Mouse (Mus musculus): ENCODE measurements around the gene Actr8. TPM values are rescaled to one million over a fixed set of nuclear protein-coding genes. Genes with fewer than 3 reads are reported as not detected.
A peak's percentile ranks its signal among the peaks of the same experiment; 100 is the strongest.

Gene Actr8
- total RNA-seq (2014; fragmentation: Nextera tagmentation) (28.3 and 35.6 TPM in 2 replicates), total RNA-seq (2017) (25.5 and 31.8 TPM in 2 replicates)

DNA sequence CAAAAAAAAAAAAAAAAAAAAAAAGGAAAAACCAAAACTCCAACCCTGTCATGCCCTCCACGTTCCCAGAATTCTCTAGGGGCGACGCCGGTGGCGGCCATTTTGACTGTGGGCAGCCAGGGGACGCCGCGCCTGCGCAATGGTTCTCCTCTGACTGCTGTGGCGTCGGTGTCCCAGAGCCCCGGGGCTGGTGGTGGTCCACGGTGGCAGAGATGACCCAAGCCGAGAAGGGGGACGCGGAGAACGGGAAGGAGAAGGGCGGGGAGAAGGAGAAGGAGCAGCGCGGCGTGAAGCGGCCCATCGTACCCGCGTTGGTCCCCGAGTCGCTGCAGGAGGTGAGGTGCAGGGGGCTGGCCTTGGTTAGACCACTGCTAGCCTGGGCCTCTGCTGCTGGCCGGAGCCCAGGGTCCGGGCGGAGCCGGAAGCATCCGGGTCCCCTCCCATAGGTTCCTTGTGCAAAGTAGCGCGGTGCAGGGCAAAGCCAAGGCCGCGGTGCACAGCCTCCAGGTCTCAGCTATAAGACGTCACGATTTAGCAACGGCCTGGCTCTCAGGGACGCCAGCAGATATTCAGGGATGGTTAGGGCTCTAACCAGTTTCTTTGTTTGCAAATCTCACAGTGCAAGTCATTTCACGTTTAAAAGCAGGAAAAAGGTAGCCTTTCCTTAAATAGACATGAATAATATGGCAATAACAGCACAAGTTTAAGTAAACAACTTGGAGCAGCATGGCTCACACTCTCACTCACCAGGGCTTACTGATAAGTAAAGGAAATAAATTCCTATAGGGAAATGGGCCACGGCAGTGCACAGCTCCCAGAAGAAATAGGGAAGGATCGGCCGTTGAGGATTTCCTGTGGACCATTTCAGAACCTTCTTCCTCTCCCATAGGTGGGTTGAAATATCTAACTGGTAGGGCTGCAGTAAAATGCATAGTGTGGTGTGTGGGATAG is at the start of gene Actr8:
Gene Actr8 (plus strand): TSS at position 84 of the 951 bp plus-strand sequence.
- peak; percentile 86 for ATAC-seq (replicated peaks; ENCODE audit: poor library complexity, severe bottlenecking)

DNA sequence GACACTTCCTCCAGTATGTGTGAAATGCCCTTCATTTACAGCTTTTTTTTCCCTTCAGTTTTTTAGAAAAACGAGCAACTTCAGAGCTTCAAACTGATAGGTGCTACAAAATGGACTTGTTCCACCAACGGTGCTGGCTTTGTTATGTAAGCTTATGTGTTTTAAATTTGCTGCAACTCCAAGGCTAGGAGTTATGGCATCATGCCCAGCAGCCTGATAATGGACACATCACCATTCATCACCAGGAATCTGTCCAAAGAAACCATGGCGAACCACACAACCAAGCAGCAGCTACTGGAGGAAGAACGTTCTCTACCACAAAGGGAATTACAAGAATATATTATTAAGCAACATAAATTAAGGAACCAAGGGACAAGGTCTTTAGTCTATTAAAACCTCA is 49.2 kb upstream of the Actr8 start:
- no peak for ATAC-seq (replicated peaks; ENCODE audit: poor library complexity, severe bottlenecking)

DNA sequence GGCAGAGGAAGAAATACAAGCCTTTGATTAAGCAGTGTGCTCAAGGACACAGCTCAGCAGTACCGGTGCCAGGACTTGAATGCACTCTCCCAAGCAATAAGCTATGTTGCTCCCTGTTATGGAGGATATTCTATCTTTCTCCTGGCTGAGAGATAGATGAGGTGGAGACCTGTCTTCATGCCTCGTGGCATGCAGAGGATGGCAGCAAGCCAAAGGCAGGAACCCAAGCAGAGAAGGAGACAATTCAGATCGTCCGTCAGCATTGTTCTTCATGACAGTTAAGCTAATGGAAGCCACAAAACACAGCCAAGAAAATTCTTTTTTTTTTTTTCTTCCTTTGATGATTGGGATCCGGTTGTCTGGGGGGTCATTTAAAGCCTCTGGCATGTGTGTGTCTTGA is 42.6 kb upstream of the Actr8 start:
- no peak for ATAC-seq (replicated peaks; ENCODE audit: poor library complexity, severe bottlenecking)

DNA sequence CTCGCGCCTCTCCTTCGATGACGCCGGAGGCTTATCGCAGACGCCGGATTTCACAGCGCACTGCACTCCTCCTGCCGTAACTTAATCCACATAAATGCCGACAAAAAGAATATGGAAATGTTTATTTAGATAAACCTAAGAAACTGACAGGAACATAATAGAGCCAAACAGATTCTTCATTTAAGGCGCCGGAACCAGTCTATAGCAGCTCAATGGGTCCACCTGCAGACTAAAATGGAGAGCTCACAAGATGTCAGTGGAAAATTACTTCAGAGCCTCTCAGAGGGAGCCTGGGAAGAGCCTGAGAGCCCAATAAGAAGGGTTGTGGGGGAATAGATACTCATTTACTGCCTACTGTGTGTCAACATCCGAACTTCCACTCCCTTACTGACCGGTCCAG is 40.7 kb upstream of the Actr8 start:
- ATAC-seq (replicated peaks; ENCODE audit: poor library complexity, severe bottlenecking) = no peak

DNA sequence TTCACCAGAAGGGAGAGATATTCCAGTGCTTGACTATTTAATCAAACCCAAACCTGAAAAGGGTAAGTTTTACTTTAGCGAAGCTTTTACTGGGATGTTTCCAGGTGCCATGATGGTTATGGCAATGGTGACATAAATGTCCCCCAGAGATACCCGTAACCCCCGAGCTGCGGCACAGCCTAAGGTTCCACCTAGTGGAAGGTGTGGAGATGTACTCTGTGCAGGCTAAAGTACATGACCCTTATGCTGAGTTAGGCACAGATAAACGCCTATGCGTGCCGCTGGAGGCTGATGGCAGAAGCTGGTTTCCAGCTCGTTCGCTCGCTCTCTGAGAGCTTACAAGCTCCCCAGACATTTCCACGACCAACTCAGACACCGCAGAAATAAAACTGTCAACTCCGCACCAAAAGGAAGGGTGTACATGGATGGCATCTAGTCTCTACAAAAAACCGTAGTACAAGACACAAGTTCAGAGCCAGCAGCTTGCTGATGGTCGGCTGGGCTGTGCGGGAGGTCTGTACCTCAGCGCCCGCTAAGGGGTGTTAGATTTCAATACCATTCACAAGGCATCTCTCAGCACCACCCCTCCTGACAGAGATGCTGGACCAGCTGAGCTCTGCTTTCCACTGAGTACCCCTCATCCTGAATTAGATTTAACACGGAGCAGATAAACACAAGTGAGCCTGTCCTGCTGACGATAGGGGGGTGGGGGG is 38.4 kb upstream of the Actr8 start:
- no peak for ATAC-seq (replicated peaks; ENCODE audit: poor library complexity, severe bottlenecking)

DNA sequence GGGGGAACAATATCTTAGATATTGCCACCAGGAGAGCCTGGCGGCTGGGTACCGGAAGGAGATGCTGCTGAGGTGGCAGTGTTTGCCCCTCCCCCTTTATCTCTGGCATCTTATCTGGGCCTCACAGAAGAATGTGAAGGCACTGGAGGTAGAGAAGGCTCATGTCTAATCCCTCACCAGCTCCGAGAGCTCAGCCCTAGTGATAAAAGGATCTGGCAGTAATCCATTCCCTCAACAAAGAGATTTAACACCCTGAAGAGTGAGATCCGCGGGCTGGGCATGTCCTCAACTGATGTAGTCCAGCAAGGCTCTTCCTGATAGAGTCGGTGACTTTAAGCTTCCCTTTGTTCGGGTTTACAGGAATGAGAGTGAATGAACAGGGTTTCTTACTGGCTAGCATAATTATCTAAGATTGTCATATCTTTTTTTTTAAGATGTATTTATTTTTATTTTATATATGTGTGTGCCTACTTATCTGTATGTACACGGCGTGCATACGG is 37.8 kb upstream of the Actr8 start:
- ATAC-seq (replicated peaks; ENCODE audit: poor library complexity, severe bottlenecking) = no peak

DNA sequence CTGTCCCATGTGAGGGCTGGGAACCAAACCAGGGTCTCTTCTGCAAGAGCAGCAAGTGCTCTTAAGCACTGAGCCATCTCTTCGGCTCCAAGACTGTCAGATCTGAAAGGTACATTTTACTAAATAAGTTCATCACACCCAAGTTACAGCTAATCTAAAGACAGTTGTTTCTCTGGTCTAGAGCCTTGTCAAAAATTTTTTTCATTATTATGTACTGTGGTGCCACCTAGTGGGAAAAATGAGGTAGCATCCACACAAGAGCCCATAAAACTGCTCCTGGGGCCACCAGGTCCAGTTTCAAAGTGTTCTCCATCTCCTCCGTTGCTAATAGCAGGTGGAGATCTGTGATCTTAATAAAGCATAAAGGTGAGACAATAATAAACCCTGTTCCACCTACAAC is 37.3 kb upstream of the Actr8 start:
- ATAC-seq (replicated peaks; ENCODE audit: poor library complexity, severe bottlenecking) = peak; percentile 67

DNA sequence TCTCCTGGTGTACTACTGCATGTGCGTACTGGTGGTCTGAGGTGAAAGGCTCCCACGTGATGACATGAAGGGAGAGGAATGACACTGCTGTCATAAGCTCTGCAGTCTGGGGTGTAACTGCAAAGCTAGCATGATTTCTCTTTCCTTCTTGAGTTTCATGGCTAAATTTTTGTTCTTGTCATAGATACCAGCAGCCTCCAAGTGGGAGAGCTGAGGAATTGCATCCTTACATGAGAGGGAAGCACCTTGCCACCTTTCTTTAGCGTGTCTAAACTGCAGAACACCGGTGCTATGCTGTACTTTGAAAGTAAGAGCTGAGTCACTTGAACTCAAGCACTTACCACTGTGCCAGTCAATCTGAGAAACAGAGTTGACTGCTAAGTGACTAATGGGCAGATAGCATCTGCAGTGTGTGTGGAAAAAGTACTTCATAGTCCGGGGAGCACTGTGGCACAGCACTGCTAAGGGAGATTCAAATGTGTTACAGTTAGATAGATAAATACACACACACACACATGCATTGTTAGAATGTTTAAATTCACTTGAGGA is 31.3 kb upstream of the Actr8 start:
- no peak for ATAC-seq (replicated peaks; ENCODE audit: poor library complexity, severe bottlenecking)

DNA sequence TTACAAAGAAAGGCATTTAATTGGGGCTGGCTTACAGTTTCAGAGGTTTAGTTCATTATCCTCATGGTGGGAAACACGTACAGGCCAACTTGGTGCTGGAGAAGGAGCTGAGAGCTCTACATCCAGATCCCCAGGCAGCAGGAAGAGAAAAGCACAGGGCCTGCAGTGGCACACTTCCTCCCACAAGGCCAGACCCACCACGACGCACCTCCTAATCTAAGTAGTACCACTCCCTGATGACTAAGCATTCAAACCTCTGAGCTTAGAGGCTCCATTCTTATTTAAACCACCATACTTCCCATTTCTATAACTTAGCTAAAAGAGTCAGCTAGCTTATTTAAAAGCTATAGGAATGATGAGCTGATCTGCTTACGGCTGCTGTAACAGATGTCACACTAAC is 27.3 kb upstream of the Actr8 start:
- ATAC-seq (replicated peaks; ENCODE audit: poor library complexity, severe bottlenecking) = peak; percentile 98

DNA sequence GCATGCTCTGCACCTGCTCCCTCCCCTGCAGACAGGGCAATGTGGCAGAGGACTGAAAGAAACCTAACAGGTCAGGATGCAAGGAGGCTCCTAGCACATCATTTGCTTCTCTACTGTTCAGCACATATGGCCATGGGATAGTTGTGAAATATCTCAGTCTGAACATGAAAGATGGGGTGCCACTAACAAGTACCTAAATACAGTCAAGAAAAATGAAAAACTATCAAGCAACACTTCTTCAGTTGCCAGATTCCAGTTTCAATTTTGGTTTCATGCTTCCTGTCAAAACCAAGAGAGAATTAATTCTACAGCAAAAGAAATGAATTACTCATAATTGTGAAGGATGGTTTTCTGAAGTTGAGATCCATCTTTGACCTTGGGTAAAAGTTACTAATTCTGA is 20.7 kb upstream of the Actr8 start:
- peak; percentile 30; the same call in 1 of the 2 replicates for ATAC-seq (replicated peaks; ENCODE audit: poor library complexity, severe bottlenecking)

DNA sequence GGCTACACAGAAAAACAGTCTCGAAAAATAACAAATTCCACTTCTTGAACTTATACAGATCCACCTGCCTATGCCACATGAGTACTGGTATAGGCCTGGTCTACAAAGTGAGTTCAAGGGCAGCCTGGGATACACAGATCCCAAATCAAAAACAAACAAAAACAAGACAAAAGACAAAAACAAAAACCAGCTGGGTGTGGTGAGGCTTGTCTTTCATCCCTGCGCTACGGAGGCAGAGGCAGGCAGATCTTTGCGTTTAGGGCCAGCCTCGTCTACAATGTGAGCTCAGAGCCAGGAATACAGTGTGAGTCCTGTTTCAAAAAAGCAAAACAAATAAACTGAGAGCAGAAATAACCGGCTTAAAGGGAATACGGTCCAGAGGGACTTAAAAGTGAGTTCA is 10.5 kb upstream of the Actr8 start:
- ATAC-seq (replicated peaks; ENCODE audit: poor library complexity, severe bottlenecking) = no peak

DNA sequence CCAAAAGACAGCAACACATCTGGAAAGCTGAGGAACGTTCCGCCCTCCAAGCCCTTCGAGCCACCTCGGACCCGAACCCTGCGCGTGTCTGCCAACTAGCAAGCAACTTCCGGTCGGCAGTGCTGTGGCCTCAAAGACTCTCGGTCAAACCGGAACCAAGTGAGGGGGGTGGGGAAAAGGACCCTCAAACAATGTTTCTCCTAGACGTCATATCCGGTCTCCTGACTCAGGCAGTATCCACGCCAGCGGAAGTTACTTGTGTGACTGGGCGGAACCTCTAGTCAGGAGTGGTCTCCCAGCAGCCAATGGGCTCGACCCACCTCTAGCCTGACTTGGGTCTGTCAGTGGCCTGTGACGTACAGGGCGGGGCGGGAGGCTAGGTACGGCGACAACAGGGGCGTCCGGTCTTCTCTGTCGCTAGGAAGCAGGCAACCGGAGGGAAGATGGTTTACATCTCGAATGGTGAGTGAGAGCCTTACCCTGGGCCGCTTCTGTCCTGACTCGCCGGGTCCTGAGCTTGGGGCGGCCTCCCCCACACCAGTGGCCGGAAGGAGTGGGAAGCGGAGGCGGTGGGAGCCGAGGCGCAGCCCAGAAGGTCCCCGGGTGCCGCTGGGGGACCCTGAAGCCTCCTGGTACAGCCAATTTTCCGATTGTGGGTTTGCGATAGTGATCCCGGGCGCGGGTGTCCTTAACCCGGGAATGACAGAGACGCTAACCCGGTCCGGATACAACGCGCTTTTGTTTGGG is 9.9 kb upstream of the Actr8 start, which contains the start of gene Selenok:
Gene Selenok (plus strand): TSS at position 234 of the 747 bp plus-strand sequence.
- peak; percentile 95 for ATAC-seq (replicated peaks; ENCODE audit: poor library complexity, severe bottlenecking)

DNA sequence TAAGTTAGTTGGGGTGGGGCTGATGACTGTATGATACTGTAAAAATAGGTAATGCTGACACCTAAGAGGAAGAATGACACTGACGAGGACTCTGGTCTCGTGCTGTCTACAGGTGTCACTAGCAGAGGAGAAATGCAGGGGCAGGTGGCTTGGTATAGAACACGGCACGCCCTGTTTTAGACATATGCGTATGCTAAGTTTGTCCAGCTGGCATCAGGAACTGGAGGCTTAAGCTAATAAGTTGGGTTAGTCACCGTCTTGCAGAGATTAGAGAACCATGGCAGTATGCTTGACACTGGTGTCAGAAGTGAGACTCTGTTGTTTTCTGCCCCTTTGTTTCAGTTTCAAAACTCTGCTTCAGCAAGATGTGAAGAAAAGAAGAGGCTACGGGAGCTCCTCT is 6.7 kb upstream of the Actr8 start:
- no peak for ATAC-seq (replicated peaks; ENCODE audit: poor library complexity, severe bottlenecking)

DNA sequence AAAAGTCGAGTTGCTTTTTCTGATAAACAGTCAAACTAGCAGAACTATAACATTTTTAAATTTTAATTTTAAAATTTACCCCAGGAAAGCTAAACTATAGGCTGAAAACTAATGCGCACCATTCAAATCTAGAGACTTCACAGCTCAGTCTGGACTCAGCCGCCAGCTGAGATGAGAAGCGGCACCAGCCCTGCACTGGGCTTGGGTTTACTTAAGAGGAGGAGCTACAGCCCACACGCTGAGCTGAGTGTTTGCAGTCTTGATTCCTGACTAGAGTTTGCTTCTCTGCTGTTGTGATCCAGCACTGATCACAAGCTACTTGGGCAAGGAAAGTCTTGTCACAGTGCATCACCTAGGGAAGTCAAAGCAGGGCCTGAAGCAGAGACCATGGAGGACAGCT is 6.1 kb upstream of the Actr8 start:
- no peak for ATAC-seq (replicated peaks; ENCODE audit: poor library complexity, severe bottlenecking)

DNA sequence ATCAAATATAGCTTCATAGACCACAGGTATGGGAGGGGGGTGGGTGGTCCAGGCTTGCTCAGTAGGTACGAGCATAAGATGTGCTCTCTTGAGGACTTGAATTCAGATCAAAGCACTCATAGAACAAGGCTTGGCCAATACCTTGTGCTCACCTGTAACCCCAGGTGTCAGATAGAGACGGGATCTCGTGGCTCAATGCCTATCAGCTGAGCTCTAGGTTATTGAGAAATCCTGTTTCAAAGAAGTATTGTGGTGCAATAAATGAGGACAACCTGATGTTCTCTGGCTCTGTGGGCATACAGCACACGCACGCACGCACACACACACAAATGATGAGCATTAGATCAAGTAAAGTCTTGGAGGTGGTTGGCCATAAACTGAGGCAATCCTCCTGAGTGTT is 1.2 kb upstream of the Actr8 start:
- ATAC-seq (replicated peaks; ENCODE audit: poor library complexity, severe bottlenecking) = no peak

DNA sequence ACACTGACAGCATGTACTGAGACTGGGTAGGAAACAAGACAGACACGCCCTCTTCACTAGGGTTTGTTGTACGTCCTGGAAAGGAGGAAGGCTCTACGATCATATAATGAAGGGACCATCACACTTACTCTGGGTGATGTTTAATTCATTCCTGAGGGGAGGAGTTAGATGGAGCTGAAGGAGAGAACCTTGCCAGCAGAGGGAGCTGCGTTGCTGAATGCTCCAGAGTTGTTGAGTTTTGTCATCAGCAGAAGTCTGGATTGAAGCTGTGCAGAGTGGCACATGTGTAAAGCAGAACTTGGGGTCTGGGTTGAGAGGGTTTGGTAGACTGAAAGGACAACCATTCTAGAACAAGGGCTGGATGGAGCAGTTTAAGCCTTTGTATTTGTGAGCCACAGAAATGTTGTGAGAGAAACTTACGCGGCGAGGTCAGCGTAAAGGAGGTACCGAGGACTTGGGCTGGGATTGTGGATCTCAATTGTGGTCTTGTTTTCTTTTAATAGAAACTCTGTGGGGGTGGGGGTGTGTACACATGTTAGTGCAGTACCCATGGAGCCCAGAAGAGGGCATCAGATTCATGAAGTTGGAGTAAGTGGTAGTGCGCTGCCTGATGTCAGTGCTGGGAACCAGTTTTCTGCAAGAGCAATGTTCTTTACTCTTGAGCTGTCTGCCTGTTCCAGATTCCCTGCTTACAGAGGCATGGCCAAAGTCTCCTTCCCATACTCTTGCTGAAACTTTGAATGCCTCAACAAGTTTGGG is 2.5 kb downstream of the Actr8 start:
- ATAC-seq (replicated peaks; ENCODE audit: poor library complexity, severe bottlenecking) = peak; percentile 52

DNA sequence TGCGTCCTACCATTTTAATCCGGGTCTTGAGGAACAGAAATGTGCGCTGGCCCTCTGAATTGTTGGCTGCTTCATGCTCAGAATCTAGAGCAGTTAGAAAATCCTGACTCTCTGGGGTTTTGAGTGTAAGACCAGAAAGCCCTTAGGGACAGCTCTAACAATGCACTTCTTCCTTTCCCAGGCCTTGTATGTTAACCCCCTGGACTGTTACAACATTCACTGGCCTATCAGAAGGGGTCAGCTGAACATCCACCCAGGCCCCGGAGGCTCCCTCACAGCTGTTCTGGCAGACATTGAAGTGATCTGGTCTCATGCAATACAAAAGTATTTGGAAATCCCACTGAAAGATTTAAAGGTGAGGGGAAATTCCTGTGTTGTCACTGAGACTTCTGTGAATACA is 8.0 kb downstream of the Actr8 start:
- no peak for ATAC-seq (replicated peaks; ENCODE audit: poor library complexity, severe bottlenecking)

DNA sequence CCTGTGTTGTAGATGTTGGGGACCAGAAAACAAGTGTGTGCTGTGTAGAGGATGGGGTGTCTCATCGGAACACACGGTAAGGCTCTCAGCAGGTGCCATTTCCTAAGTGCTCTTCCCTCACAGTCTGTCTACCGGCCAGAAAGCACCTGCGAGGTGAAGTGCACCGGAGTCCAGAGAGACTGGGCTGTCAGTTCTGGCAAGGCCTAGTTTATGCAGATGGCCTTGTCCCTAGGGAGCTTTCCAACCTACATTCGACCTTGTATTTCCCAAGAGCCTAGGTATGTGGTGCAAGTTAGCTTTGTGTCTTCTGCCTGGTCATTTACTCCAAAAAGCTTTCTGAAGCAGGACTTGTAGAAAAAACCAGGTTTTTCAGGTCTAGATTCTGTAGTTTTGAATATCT is 9.1 kb downstream of the Actr8 start:
- ATAC-seq (replicated peaks; ENCODE audit: poor library complexity, severe bottlenecking) = no peak

DNA sequence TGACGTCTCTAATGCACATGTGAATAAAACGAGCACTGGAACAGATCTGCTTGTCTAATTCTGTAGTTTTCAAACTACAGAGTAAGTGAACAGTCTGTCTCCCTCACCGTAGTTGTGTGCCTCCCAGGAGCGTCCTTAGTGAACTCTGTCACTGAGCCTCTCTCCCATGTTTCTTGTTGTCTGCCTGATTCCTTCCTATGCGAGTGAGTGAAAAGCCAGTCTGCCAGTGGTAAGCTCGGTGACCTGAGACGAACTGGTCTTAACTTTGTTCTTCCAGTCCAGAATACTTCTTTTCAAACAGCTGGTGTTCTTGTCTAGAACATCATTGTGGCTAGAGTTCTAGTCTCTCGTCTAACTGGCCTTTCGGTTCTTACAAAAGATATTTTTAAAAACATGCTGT is 9.6 kb downstream of the Actr8 start:
- no peak for ATAC-seq (replicated peaks; ENCODE audit: poor library complexity, severe bottlenecking)

DNA sequence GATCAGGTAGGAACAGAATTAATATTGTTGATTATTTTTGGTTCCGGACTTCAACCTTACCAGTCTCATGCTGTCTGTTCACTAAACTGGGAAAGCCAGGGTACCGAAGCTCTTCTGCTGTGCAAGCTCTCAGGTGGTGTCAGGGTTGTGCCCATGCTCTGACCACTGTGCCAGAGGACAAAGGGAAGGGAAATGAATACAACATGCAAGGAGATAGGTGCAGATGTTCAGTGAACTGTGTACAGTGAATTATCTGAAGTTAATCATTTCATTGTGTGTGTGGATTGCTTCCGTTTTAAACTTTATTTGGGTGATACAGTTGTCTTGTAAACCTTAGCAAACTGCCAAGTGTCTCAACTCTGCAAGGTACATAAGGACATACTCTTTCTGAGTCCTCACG is 10.2 kb downstream of the Actr8 start:
- ATAC-seq (replicated peaks; ENCODE audit: poor library complexity, severe bottlenecking) = no peak
